Mouse (Mus musculus) liver, adult 2 months (tissue): ENCODE data around the gene Bhlha9. TPM values are rescaled to one million over a fixed set of nuclear protein-coding genes. Genes with fewer than 3 reads are reported as not detected.
A peak's percentile ranks its signal among the peaks of the same experiment; 100 is the strongest.
"Not testable (repeated sequence)": the region's sequence is repeated elsewhere in the genome, so short reads cannot be mapped to it uniquely, and the experiment has no call there.

Source experiments
- DNase-seq: peaks from one replicate; pipeline ENCODE4 v3.0.0-alpha.2; 2011; ENCODE audit warnings: low read depth, low spot score; ENCODE audit errors: extremely low read depth
- H3K27ac ChIP-seq: fragments of 200-500 bp; replicated peaks from 2 replicates; pipeline ENCODE4 v1.5.1; 2012; ENCODE audit warnings: low read depth, mild to moderate bottlenecking, control low read depth, inconsistent platforms, low read length; ENCODE audit not compliant: insufficient read depth
- H3K27me3 ChIP-seq: fragments of 200-500 bp; 2 replicates; pipeline ENCODE4 v1.6.1; 2012; ENCODE audit warnings: mild to moderate bottlenecking, moderate library complexity, low read length, inconsistent platforms; ENCODE audit not compliant: control insufficient read depth, insufficient read depth
- H3K36me3 ChIP-seq: fragments of 200-500 bp; 2 replicates; pipeline ENCODE4 v1.6.1; 2012; ENCODE audit warnings: low read length, inconsistent platforms; ENCODE audit not compliant: control insufficient read depth, insufficient read depth
- H3K4me1 ChIP-seq: fragments of 200-500 bp; 2 replicates; pipeline ENCODE4 v1.6.1; 2011; ENCODE audit warnings: low read length; ENCODE audit not compliant: control insufficient read depth, insufficient read depth
- H3K4me3 ChIP-seq: fragments of 200-500 bp; 2 replicates; pipeline ENCODE4 v1.5.1; 2011; ENCODE audit warnings: low read depth, mild to moderate bottlenecking, control low read depth, low read length, moderate library complexity; ENCODE audit not compliant: insufficient read depth
- H3K79me2 ChIP-seq: fragments of 200-500 bp; 2 replicates; pipeline ENCODE4 v1.6.1; 2012; ENCODE audit warnings: inconsistent platforms, mild to moderate bottlenecking, low read length, moderate library complexity; ENCODE audit not compliant: control insufficient read depth, insufficient read depth
- H3K9ac ChIP-seq: fragments of 200-500 bp; 2 replicates; pipeline ENCODE4 v1.6.1; 2012; ENCODE audit warnings: low read depth, mild to moderate bottlenecking, control low read depth, inconsistent platforms, low read length
- CTCF ChIP-seq: fragments of 200-500 bp; IDR thresholded peaks from 2 replicates; pipeline ENCODE4 v1.5.1; 2011; ENCODE audit warnings: low read depth, low read length, control low read depth
- POLR2A ChIP-seq: fragments of 200-500 bp; IDR thresholded peaks from 2 replicates; pipeline ENCODE4 v1.6.1; 2011; ENCODE audit warnings: low read length, control low read depth; ENCODE audit not compliant: insufficient read depth; ENCODE audit errors: extremely low read depth
- WGBS: fragments of 180-500 bp; shearing (Covaris S2); methylation state at CpG from one replicate; pipeline ENCODE4 v1.1.7; 2018; 5-methylcytosine and 5-hydroxymethylcytosine counted together
- polyA plus RNA-seq: library from polyadenylated mRNA; depleted of rRNA; stranded (reverse); fragments of >200 nt; gene quantifications from 2 replicates; pipeline ENCODE4 v1.2.3, GENCODE M21; 2012
- total RNA-seq: library from RNA; depleted of rRNA; stranded (reverse); fragments of >200 nt; gene quantifications from 2 replicates; pipeline ENCODE4 v1.2.3, GENCODE M21; 2014

Gene Bhlha9
- total and polyA plus RNA-seq, 2 experiments = not detected

DNA sequence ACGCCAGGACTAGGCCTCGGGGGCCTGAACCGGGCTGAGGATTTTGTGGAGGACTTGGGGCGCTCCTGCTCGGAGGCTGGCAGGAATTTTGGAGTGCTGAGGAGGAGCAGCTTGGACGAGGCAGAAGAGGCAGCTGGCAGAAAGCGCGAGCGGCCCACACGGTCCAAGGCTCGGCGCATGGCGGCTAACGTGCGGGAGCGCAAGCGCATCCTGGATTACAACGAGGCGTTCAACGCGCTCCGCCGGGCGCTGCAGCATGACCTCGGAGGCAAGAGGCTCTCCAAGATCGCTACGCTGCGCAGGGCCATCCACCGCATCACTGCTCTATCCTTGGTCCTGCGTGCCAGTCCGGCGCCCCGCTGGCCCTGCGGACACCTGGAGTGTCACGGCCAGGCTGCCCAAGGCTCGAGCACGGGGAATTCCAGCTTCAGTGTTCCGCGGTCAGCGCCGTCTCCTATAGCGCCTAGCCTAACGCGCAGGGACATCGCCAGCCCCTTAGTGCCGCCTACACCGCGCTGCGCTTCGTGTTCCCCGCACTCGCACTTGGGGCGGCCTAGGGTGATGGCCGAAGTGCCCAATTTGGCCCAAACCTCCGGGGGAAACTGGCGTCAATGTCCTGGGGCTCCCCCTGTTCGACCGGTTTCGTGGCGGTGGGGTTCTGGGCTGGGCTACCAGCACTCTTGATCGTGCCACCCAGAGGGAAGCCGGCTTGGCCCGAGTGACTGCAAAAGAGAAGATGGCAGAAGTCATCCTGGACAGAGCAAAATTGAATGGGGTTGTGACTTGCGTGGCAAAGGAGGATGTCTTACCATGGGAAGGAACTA lies 503 bp downstream of the Bhlha9 start:
- TF ChIP-seq POLR2A = no peak
- Histone ChIP-seq H3K27me3 (peaks cover 8% of the 10 kb centered on the region), H3K27ac (no peak overlapping the region), H3K4me1 (no peaks in the 10 kb centered on the region), H3K79me2 (no peaks in the 10 kb centered on the region), H3K4me3 (no peak overlapping the region), H3K9ac (no peak overlapping the region), H3K36me3 (no peaks in the 10 kb centered on the region)
- no peak for DNase-seq
- 5% methylated on average over 63 of the region's 64 CpGs for WGBS

DNA sequence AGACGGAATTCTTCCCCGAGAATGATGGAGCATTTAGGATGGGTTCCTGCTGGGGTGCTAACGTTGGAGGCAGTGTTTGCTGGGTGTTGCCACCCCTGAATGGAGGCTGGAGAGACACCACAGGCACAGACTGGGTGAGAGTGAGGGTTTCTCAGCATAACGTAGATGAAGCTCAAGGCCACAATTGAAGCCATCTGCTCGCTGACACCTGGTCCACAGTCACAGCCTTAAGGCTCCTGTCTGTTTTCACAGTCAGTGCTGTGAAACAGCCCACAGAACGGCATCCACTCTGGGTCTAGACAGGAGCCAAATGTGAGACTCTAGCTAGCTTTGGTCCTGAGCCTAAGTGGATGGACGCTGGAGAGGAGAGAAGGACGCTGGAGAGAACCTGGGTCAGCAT lies 1.9 kb downstream of the Bhlha9 start:
- no peak overlapping the region for H3K27ac ChIP-seq
- H3K9ac ChIP-seq = no peak overlapping the region
- H3K4me3 ChIP-seq = no peak overlapping the region
- DNase-seq = no peak
- H3K36me3 ChIP-seq = no peaks in the 10 kb centered on the region
- H3K4me1 ChIP-seq = no peaks in the 10 kb centered on the region
- H3K79me2 ChIP-seq = no peaks in the 10 kb centered on the region
- TF ChIP-seq CTCF (no peak), POLR2A (no peak)
- 55% methylated on average over 8 of the region's 8 CpGs for WGBS
- peaks cover 8% of the 10 kb centered on the region for H3K27me3 ChIP-seq

DNA sequence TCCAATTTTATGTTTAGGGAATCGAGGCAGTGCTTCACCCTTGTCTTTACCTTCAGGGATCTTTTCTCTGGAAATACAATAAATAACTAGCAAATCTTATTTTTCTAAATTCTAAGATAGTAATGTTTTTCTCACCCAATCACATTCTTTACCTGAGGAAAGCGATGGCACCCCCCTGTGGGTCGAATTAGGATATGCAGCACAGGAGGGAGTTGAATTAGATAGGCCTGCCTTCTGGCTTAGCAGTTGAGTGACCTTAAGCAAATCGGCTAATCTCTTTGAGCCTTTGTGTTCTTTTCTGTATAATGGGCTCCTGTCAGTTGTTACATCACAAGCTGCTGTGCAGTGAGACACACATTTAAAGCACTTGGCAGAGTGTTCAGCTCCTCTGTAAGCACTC lies 2.4 kb downstream of the Bhlha9 start:
- Histone ChIP-seq H3K27me3 (peaks cover 8% of the 10 kb centered on the region), H3K79me2 (no peaks in the 10 kb centered on the region), H3K4me3 (no peak overlapping the region), H3K4me1 (no peaks in the 10 kb centered on the region), H3K9ac (no peak overlapping the region), H3K27ac (no peak overlapping the region), H3K36me3 (no peaks in the 10 kb centered on the region)
- 41% methylated on average over 4 of the region's 4 CpGs for WGBS
- DNase-seq = no peak
- no peak for TF ChIP-seq CTCF
- no peak for TF ChIP-seq POLR2A

DNA sequence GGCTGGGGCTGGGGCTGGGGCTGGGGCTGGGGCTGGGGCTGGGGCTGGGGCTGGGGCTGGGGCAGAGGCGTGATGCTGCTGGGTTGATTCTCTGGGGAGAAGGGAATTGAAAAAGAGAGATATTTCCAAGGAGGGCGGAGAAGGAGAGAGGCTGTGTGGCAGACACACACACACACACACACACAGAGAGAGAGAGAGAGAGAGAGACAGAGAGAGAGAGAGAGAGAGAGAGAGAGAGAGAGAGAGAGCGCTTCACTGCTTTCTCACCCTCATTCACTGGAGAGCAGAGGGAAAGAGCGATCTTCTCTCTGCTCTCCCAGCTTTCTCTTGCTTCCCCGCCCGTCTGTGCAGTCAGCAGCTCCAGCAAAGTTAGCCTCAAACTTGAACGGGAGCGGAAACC lies 7.2 kb downstream of the Bhlha9 start, which contains the start of gene Trarg1:
TSS of gene Trarg1 (plus strand) at position 301 of the 400 bp plus-strand sequence.
- H3K4me1 ChIP-seq, H3K27me3 ChIP-seq, H3K79me2 ChIP-seq, H3K36me3 ChIP-seq, H3K27ac ChIP-seq, DNase-seq: not testable (repeated sequence)
- 50% methylated on average over 8 of the region's 8 CpGs for WGBS
- H3K9ac ChIP-seq = peak within 1 kb of the TSS; percentile 26; the same call in 1 of the 2 replicates
- H3K4me3 ChIP-seq = peak within 1 kb of the TSS; percentile 5

DNA sequence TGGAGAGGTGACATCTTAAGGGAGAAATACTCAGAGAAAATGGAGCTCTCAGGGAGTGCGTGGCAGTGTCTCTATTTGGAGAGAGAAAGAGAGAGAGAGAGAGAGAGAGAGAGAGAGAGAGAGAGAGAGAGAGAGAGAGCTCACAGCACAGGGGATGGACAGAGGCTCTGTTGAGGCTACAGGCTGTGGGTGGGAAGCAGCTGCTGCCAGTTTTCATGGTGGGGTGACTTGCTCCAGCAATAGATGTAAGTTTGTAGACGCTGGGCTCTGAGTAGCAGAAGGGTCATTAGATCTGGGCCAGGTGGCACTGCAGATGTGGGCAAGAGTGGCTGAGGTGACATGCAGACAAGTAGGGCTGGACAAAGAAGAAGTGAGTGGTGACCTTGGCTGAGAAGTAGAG lies 13.3 kb downstream of the Bhlha9 start:
- no peak for TF ChIP-seq CTCF
- no peak for TF ChIP-seq POLR2A
- Histone ChIP-seq H3K9ac (no peak overlapping the region), H3K4me3 (no peak overlapping the region), H3K79me2 (no peaks in the 10 kb centered on the region), H3K27me3 (no peaks in the 10 kb centered on the region), H3K27ac (no peak overlapping the region), H3K36me3 (no peaks in the 10 kb centered on the region), H3K4me1 (no peaks in the 10 kb centered on the region)
- 80% methylated on average over 2 of the region's 2 CpGs for WGBS
- no peak for DNase-seq

DNA sequence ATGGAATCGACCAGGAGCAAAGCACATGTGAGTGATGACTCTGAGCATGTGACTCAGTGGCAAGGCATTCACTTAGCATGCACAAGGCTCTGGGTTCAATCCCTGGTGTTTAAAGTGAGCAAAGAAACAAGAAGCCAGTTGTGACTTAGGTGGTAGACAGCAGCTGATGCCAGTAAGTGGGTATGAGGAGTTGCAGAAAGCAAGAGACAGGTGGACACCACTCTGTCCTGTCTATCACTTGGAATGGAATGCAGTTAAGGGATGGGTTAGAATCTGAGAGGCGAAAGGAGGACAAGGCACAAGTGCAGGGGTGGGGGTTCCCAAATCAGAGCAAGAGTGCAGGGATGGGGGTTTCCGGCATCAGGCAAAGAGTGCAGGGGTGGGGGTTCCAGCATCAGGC lies 19.8 kb downstream of the Bhlha9 start:
- no peak overlapping the region for H3K4me3 ChIP-seq
- TF ChIP-seq POLR2A = no peak
- TF ChIP-seq CTCF = no peak
- H3K9ac ChIP-seq = no peak overlapping the region
- H3K36me3 ChIP-seq = no peaks in the 10 kb centered on the region
- no peaks in the 10 kb centered on the region for H3K4me1 ChIP-seq
- no peak overlapping the region for H3K27ac ChIP-seq
- DNase-seq = no peak
- WGBS = 86% methylated on average over 3 of the region's 3 CpGs
- no peaks in the 10 kb centered on the region for H3K27me3 ChIP-seq
- H3K79me2 ChIP-seq = no peaks in the 10 kb centered on the region
